Mouse (Mus musculus): ENCODE data around the gene Gabrb1. TPM values are rescaled to one million over a fixed set of nuclear protein-coding genes. Genes with fewer than 3 reads are reported as not detected.

The Gabrb1 gene
- total RNA-seq, 2 experiments from 2014 or later: not detected

Other genes starting within 250 kb of the Gabrb1 start
- gene Cox7b2, start 109.9 kb upstream of the Gabrb1 start, total RNA-seq (2015; ENCODE audit: low replicate concordance): not detected in 2 replicates
- gene Cox7b2, start 109.9 kb upstream of the Gabrb1 start, total RNA-seq (2017; ENCODE audit: low replicate concordance): not detected in 2 replicates
- gene Gabra4, start 195 bp downstream of the Gabrb1 start, total RNA-seq (2015; ENCODE audit: low replicate concordance): not detected in 2 replicates
- not detected in 2 replicates for gene Gabra4, start 195 bp downstream of the Gabrb1 start, total RNA-seq (2017; ENCODE audit: low replicate concordance)